Mouse (Mus musculus) CD4-positive, CD25-positive, alpha-beta regulatory T cell, adult 4 months (primary cell): Measurements from ENCODE around the gene Ppp1r13b. TPM values are rescaled to one million over a fixed set of nuclear protein-coding genes. Genes with fewer than 3 reads are reported as not detected.

Experiments used
- ATAC-seq: one replicate; pipeline ENCODE4 v1.8.0; 2017
- polyA plus RNA-seq, 2 experiments: library from polyadenylated mRNA; unstranded; fragments of 100-300 nt; shearing (Covaris generic); gene quantifications; one replicate each; pipeline ENCODE4 v1.2.1; 2017

Ppp1r13b gene
- polyA plus RNA-seq, 2 experiments from 2014 or later, result 10.7 to 15.1 TPM

DNA sequence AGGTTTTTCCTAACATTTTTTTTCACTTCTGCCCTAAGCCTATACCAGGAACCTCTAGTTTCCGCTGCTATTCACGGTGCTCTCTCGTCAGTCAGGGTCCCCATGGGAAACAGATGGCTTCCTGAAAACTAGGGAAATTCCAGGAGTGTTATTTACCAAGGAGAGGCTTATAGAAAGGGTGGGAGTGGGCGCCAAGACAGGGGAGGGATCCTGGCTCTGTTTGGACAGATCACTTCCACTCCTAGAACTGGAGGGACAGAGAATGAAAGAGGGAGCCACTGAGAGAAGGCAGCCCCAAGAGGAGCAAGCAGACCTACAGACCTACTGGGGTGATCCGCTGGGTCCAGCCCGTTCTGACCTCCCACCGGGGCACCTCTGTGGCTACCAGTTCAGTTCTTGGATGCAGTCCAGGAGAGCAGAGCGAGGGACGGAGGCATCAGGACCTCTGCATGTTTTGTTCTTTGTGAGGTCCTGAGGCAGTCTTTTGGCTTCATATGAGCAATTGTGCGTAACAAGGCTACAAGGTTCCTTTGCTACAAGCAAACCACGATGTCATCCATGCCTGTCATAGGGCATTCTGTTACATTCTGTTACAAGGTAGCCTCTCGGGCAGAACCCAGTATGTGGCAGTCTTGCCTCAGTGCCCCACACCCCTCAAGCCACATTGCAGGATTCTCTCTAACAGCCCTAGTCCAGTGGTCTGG is 8.8 kb upstream of the Ppp1r13b start:
- no peak for ATAC-seq

DNA sequence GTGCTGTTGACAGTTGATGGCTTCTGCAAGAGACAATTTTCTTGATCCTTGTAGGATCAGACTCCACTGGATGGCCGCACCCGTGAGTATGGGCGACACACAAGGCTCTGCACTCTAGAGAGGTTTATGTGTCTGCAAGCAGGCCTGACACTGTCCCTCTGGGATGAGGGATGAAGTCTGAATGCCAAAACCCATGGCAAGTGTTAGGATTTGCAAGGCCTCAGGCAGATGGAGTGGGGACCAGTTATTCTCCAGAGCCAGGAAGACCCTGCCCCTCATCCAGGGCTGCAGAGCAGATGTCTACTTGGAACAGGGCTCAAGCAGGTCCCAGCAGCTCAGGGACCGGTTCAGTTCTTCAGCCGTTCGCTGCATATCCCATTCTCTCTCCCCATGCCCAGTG is 7.9 kb upstream of the Ppp1r13b start:
- no peak for ATAC-seq

DNA sequence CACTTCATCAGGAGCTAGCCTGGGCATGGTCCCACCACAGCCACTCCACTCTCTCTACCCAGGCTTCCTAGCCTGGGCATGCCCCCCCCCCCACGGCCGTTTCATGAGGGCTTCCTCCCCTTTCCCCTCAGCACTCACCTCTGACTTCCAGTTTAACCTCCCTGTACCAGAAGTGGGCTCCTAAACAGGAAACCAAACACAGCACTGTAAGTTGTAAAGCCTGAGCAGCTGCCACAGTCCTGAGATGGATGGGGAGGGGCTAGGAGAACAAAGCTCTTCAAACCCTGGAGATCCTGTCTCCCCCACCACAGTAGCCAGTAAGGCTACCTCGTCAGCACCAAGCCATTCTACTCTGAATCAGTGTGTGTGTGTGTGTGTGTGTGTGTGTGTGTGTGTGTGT is 6.1 kb upstream of the Ppp1r13b start:
- peak; percentile 57 for ATAC-seq

DNA sequence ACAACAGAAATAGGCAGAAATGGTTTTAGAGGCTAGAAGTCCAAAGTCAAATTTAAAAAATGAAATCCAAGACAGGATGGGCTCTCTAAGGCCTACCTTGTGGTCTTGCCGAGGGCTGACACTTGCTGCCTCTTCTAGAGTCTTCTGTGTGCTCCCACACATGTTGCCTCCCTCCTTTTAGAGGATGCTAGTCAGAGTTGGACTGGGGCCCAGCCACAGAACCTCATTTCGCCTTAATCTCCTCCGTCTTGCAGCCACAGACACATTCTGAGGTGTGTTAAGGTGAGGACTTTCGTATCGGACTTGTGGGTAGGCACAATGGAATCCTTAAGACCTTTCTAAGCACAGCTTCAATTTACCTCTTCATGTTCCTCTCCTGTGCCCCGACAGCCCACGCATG is 4.9 kb upstream of the Ppp1r13b start:
- ATAC-seq, result no peak

DNA sequence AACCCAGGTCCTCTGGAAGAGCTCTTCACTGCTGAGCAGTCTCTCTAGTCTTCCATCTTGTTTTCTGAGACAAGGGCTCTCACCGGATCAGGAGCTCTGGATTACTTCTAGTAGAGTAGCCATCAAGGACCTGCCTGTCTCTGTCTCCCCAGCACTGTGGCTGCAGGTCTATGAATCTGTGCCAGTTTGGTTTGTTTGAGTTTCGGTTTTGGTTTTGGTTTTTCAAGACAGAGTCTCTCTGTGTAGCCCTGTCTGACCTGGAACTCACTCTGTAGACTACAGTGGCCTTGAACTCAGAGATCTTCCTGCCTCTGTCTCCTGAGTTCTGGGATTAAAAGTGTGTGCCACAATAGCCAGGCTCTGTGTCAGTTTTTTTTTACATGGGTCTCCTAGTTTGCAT is 3.9 kb upstream of the Ppp1r13b start:
- peak; percentile 30 for ATAC-seq

DNA sequence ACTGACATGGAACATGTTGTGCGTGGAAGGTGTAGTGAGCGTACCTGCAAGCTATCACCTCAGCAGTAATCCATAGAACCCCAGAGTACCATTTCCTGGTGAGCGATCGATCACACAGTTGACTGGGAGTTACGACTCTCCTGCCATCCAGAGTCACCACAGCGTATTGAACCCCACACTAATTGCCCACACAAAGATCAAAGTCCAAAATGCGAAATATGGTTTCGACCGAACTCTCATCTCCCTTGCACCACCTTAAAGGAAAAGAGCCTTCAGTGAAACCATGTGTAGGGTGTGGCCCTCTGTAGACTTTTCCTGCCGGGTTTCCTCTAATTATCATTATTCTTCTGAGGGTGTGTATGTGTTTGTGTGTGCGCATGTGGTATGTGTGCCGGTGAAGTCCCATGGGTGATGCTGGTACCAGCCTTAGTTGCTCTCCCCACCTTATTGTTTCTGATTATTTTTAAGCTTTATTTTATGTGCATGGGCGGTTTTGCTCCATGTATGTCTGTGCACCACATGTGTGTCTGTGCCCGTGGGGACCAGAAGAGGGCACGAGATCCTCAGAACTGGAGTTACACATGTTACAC is 3.4 kb upstream of the Ppp1r13b start:
- ATAC-seq, result no peak

DNA sequence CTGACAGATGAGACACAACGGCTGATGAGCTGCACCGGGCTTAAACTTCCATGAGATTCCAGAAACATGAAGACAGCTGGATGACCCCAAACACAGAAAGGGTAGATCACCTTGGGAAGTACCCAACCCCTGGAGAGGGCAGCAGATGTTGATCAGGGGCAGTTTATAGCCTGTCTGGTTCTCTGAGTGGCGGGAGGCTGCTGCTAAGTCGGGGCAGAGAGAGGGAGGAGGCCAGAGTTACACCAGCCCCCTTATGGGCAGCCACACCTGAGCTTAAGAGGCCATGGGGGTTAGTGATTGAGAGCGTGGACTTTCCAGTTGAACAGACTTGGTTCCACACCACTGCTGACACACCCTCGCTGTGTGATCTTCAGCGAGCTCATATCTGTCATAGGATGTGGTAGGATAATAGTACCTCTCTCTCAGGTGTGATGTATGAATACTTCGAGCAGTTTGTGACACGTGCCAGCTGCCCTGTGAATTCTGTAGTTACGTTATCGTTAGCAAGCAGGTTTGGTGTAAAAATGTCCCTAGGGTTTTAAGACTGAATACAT is 1.2 kb upstream of the Ppp1r13b start:
- ATAC-seq, result no peak

DNA sequence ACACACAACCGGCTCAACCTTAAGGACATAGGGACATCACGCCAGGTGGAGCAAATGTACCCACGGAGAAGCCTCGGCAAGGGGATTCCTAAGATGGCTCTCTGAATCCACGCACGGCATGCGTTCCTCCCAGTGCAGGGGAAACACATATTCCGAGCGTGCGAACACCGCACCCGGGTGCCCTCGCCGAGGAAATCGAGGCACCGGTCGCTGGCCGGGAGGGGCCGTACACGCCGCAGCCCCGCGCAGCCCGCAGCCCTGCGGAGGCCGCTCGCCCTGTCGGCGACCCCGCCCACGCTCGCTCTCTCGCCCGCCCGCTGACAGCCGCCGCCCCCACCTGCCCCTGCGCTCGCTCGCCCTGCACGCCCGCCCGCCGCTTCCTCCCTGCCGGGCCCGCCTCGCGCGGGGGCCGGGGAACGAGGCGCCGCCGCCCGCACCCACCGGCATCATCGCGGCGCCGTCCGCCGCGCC is 454 bp downstream of the Ppp1r13b start:
- ATAC-seq, result peak; percentile 52

DNA sequence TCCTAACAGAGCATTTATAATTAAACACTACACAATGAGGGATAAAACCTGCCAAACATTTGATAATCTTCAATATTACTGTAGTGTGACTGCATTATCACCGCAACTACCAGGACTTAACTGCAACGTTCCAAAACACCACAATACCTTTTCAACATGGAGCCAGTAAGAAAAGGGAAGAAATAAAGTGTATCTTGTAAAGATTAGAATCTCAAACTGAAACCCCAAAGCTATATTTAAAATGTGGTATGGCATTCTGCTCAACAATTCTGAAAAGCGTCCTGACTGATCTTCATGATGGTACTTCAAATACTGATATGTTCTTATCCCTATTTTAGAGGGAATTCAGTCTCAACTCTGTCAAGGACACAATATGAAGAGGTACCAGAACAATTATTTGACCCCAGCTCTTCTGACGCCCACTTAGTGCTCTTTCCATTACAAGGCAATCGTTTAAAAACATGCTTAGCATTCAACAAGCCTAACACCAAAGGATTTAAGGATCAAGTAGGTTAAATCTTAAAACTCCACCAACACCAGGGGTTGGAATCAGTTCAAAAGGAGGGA is 1.5 kb downstream of the Ppp1r13b start:
- no peak for ATAC-seq

DNA sequence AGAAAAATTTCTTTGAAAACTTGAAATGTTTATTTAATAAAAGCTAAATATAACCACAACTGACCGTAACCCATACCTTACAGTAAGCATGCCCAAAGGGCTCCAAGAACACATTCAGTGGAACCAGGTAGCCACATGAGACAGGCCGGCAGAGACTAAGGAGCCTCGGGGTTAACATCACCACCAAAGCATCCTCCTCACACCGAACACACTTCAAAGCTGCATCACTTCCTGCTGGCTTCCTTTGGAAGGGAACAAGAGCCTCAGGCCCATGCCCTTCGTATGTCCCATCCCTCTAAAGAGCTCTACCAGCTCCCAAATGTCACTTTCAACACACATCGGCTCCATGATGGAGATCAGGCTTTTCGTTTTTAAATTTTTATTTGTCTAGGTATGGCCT is 5.4 kb downstream of the Ppp1r13b start:
- ATAC-seq, result peak; percentile 33

DNA sequence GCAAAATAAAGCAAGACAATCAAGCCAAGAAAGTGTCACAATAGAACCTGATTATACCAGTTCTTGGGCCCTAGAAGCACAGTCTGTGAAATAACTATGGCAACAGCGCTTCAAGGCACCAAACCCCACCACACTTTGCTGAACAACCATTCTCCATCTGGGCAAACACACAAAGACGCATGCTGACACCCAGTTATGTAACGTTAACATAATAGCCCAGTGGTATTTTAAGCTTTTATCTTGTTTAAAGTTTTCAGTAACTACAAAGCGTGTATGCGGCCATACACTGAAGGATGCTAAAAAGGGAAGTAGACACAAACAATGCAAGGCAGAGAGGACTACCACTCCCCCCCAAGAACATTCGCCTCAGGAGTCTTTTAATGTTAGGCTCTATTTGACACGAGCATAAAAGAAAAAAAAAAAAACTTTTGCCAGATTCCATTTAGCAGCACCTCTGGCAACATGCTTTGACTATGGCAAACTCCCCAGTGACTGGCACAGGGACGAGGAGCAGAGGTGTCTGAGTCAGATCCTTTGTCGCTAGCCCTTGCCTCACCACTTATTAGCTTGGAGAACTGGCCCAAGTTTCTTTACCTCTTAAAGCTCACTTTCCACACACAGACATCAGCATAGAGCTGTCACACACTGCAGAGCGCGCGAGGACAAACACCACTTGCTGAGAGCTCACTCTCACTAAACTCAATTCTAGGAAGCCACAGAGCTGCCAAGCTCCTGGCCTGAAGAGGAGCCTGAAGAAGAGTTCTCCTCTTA is 6.6 kb downstream of the Ppp1r13b start:
- no peak for ATAC-seq

DNA sequence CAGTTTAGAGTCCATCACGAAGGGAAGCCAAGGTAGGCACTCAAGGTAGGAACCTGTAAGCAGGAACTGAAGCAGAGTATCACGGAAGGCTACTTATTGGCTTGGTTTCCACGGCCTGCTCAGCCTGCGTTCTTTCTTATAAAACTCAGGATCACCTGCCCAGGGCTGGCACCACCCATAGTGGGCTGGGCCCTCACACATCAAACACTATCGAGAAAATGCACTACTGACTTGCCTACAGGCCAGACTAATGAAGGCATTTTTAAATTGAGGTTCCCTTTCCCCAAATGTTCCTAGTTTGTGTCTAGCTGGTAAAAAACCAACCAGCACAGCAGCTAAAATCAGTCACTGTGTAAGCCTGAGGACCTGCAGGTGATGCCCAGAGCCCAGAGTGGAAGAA is 8.3 kb downstream of the Ppp1r13b start:
- no peak for ATAC-seq

DNA sequence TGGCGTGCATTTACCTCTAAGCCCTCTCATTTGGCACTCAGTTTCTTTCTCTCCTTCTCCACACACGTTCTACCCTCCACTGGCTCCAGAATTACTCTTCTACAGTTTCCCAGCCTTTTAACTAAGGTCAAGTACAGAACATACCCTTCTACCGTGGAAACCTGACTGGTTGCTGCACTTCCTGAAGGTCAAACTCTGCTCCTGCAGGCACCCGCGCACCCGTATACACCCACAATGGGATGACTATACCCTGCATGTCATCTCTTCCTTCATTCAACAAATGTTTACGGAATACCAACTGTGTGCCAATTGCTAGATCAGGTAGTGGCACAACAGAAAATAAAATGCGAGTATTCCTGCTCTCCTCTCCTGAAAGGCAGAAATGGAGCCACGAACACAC is 9.2 kb downstream of the Ppp1r13b start:
- ATAC-seq, result no peak

DNA sequence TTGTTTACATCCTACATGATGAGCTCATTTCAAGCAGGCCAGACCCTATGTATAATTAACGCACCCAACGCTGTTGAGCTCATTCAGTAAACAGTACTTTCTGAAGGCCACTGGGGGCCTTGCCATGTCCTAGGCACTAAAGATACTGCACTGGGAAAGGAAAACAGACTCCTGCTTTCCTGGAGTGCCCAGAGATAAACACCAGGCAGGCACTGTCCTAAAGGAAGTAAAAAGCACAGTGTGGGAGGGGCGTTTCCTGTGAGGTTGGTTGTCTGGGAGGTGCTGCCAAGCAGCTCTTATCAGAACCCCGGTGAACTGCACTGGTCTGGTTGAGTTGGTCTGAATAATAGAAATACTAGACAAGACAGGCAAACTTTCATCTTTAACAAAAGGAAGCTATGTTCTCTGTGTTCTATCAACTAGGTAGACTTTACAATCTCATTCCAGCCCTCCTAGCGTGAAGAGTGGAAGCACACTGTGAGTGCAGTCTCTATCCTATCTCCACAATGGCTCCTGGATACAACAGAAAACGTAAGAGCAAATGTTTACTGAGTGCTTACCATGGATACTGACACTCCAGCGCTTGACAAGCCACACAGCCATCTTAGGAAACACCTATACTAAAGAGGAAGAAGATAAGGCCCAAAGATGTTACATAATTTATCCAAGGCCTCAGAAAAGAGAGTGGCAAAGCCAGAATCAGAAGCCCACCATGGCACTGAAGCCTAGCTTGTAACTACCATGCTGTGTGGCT is 10.8 kb downstream of the Ppp1r13b start:
- peak; percentile 91 for ATAC-seq

DNA sequence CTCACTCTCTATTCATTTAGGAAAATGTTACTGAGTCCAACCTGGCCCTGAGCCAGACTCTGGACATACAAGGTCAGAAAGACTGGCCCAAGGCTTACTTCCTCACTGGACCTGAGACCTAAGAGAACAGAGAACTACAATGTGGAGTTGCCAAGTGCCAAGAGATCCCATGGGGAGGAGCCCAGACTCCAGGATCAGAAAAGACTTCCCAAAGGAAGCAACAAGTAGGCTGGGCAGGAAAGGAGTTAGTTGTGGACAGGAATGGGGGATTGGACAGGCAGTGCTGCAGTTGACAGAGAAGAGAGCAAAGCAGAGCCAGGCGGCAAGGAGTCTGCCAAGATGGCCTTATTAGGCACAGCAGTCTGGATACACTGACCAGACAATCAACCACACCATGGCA is 13.8 kb downstream of the Ppp1r13b start:
- no peak for ATAC-seq

DNA sequence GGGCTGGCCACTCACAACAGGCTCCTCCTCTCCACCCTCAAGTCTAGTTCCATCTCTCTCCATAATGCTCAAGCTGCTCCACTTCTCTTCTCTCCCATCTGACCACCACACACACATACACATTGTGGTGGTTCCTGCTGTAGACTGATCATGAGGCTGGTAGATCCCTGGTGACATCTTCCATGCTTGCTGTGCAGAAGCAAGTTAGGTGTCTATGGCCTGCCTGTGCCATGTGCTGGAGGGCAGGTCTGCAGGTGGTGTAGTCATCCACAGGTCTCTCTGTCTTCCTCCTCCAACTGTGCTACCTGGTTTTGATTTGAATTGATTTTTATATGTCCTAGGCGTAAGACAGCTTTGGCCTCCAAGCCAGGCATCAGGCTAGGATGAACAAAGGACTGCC is 14.9 kb downstream of the Ppp1r13b start:
- no peak for ATAC-seq

DNA sequence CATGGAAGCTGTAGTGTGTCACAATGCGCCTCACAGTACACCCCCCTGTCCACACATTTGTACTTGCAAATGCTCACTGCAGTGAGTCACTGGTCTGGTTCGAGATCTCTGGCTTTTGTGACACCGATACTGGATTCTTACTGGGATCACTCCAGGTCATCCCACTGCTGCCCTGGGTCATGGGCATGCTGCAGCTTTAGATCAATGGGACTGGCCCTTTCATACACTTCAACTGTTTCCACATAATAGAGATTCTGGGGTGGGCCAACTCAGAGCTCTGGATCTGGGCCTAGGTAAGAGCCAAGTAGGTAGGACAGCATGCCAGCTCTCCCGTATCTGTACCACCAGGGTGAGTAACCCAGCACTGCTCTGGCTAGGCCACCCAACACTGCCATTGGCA is 16.1 kb downstream of the Ppp1r13b start:
- ATAC-seq, result no peak

DNA sequence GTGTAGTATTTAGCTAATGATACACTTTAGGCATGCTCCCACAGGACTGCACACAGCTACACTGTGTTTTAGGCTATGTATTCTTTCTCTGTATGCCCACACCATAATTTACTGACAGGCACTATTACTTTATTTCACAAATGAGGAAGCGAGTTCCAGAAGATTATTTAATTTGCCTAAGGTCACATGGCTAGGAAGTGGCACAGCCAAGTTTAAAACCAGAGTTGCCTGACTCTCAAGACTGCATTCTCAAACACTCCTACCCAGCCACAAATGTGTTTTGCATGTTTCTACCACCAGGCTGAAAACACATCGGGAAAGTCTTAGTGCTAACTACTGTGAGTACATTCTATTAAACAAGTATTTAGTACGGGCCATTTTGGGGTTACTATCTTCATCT is 18.7 kb downstream of the Ppp1r13b start:
- no peak for ATAC-seq

DNA sequence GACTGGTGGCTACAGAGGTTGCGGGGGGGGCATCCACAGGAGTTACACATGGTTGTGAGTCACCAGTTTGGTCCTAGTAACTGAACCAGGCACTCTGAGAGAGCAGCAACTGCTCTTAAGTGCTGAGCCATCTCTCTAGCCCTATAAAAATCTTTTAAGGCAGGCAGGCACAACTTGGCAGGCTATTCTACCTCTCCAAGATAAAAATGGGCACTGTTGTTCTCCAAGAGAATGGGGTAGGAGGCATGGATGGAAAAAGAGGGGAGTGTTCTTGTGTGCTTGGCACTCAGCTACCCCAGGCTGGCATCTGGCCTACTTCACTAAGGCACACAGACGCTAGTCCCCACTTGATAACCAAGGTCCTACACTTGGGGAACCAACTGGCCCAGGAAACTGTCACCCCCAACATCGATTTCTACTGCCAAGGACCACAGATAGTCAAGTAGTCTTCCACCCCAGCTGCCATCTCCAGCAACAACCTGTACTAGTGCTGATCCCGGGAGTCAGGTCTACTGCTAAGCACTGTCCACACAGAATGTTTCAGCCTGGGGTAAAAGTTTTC is 19.5 kb downstream of the Ppp1r13b start:
- no peak for ATAC-seq

DNA sequence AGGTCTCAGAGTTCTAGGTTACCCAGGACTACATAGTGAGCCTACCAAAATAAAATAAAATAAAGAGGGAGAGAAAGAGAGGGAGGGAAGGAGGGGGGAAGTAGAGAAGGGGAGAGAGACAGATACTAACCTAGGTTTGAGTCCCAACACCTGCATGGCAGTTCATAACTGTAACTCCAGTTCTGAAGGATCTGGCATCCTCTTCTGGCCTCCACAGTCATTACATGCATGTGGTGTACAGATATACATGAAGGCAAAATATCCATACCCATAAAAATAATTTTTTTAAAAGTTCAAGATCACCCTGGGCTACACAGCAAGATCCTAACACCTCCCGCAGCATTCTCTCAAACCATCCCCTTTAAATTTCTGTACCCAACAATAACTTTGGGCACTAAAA is 20.9 kb downstream of the Ppp1r13b start:
- ATAC-seq, result no peak

DNA sequence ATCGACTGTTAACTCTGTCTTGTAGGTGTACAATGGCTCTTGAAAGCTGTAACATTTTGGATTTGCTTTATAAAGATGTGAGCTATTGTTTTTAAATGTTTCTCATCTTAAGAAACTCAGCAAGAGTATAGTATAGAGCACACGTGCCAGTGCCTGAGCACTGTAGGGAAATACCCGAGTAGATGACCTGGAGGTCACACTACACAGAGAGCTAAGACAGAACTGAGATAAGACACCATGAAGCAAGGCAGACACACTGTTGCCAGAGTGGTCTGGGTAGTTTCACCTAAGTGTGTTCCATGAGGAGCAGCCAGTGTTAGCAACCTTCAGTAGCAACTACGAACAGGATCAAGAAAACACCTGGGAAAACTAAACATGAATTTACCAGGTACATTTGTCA is 25.1 kb downstream of the Ppp1r13b start:
- no peak for ATAC-seq

DNA sequence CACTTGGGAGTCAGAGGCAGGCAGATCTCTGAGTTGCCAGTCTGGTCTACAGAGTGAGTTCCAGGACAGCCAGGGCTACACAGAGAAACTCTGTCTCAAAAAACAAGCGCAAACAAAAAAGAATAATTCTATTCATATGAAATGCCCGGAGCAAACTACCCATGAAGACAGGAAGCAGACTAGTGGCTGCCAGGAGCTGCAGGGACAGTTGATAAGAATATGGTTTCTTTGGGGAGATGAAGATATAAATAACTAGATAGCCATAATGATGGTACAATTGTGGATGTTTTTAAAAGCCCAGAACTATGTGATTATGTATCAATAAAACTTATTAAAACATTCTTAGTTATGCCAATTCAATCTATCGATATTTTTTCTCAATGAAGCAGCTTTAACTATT is 25.9 kb downstream of the Ppp1r13b start:
- ATAC-seq, result no peak
